Mouse (Mus musculus) C2C12 (cell line): Measurements from ENCODE around the gene Slamf8.

Source experiments
- CEBPB ChIP-seq: IDR thresholded peaks from one replicate; pipeline ENCODE4 v1.6.1; 2011; ENCODE audit warnings: low read depth, mild to moderate bottlenecking, control low read depth, moderate library complexity
- CTCF ChIP-seq: IDR thresholded peaks from one replicate; pipeline ENCODE4 v1.5.1; 2011; ENCODE audit not compliant: control insufficient read depth, insufficient read depth, insufficient read length
- FOSL1 ChIP-seq: IDR thresholded peaks from one replicate; pipeline ENCODE4 v1.8.0; 2011; ENCODE audit warnings: mild to moderate bottlenecking, low read length; ENCODE audit not compliant: poor library complexity, insufficient read depth, severe bottlenecking
- MAX ChIP-seq: IDR thresholded peaks from one replicate; pipeline ENCODE4 v1.6.1; 2011; ENCODE audit warnings: mild to moderate bottlenecking, control low read depth
- MYOD1 ChIP-seq: IDR thresholded peaks from one replicate; pipeline ENCODE4 v1.6.1; 2011; ENCODE audit warnings: low read depth; ENCODE audit not compliant: control insufficient read depth, insufficient read length
- MYOG ChIP-seq: IDR thresholded peaks from one replicate; pipeline ENCODE4 v1.6.1; 2011; ENCODE audit not compliant: control insufficient read depth, insufficient read length; ENCODE audit errors: extremely low read depth
- USF1 ChIP-seq: IDR thresholded peaks from one replicate; pipeline ENCODE4 v1.6.1; 2011; ENCODE audit warnings: low read depth, mild to moderate bottlenecking, control low read depth, moderate library complexity

DNA sequence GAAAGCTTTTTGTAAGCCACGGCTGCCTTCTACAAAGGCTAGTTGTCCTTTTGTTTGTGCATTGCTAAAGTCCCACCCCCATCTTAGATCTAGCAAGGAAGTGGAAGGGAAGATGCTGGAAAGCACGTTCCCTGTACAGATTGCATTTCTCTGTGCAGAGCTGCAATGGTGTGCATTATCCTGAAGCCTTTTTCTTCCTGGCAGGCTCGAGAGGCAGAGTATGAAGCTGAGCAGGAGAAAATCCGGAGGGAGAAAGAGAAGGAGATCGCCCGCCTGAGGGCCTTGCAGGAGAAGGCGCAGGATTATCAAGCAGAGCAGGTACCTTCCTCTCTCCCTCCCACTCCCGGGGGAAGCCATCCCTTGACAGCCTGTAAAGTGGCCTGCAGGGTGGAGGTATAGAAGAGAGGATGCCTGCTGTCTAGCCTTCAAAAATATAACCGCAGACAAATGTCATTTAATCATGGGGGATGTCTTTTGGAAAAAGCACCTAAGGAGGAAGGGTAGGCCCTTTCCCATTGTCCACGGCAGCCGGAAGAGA lies 50.0 kb downstream of the Slamf8 start:
- no peak for TF ChIP-seq CTCF
- no peak for TF ChIP-seq USF1
- no peak for TF ChIP-seq MAX
- TF ChIP-seq MYOD1 = no peak
- TF ChIP-seq CEBPB = no peak
- TF ChIP-seq FOSL1 = no peak
- no peak for TF ChIP-seq MYOG
